Mouse (Mus musculus) macrophage (primary cell): Measurements from ENCODE around the gene Gjd2. TPM values are rescaled to one million over a fixed set of nuclear protein-coding genes. Genes with fewer than 3 reads are reported as not detected.

Source experiments
- H3K27ac ChIP-seq: fragments of 350-480 bp; formaldehyde crosslinking; 2 replicates; pipeline ENCODE4 v1.9.0; 2021
- H3K36me3 ChIP-seq: fragments of 350-480 bp; formaldehyde crosslinking; 2 replicates; pipeline ENCODE4 v1.9.0; 2021; ENCODE audit errors: inconsistent target
- H3K4me3 ChIP-seq: fragments of 350-480 bp; formaldehyde crosslinking; 2 replicates; pipeline ENCODE4 v1.9.0; 2021; ENCODE audit errors: inconsistent target
- H3K79me2 ChIP-seq: fragments of 350-480 bp; formaldehyde crosslinking; 2 replicates; pipeline ENCODE4 v1.9.0; 2021; ENCODE audit errors: inconsistent target
- WGBS: methylation state at CpG from one replicate; pipeline ENCODE4 v1.1.7; 2026; ENCODE audit warnings: inconsistent platforms; ENCODE audit not compliant: missing documents; 5-methylcytosine and 5-hydroxymethylcytosine counted together
- polyA plus RNA-seq: library from polyadenylated mRNA; stranded (reverse); fragments of 250-400 nt; gene quantifications from 3 replicates; pipeline ENCODE4 v1.2.4, GENCODE M21; 2018; ENCODE audit warnings: inconsistent platforms
- total RNA-seq, 78 experiments: library from RNA; depleted of rRNA; stranded (reverse); fragments of 250-400 nt; gene quantifications; 1 replicate in 9 of 78; 2 replicates in 24 of 78; 3 replicates in 43 of 78; 4 replicates in 2 of 78; pipeline ENCODE4 v1.2.4; 2018; ENCODE audit warnings: inconsistent platforms in 56 of 78

Gjd2 gene
- total RNA-seq (2018; cell fraction: chromatin; rRNA removed) = not detected
- total RNA-seq (2018; cell fraction: cytosol; rRNA removed) = not detected
- total RNA-seq (2018; cell fraction: nucleus; rRNA removed) = not detected
- polyA plus RNA-seq = not detected in 3 replicates

- H3K36me3 ChIP-seq = no peaks in the 10 kb centered on the region
- no peak within 1 kb of the TSS for H3K4me3 ChIP-seq
- WGBS = 3% methylated on average over 57 of the region's 60 CpGs
- no peaks in the 10 kb centered on the region for H3K79me2 ChIP-seq
- no peak within 1 kb of the TSS for H3K27ac ChIP-seq
Observed at GRCm38 (mm10) chr2:114013295-114013771, at the start of gene Gjd2. Gene Gjd2, minus strand, starts transcription at chr2:114013619.

GRCm38 (mm10) chr2:114060071-114060591, 46.7 kb upstream of the Gjd2 start:
- H3K79me2 ChIP-seq = no peaks in the 10 kb centered on the region
- no peaks in the 10 kb centered on the region for H3K36me3 ChIP-seq
- WGBS = 81% methylated on average over 6 of the region's 6 CpGs
- H3K4me3 ChIP-seq = no peak overlapping the region
- H3K27ac ChIP-seq = no peak overlapping the region

- Histone ChIP-seq H3K27ac (no peak overlapping the region), H3K79me2 (no peaks in the 10 kb centered on the region), H3K4me3 (no peak overlapping the region), H3K36me3 (no peaks in the 10 kb centered on the region)
- WGBS = 78% methylated on average over 1 of the region's 1 CpGs
Observed at GRCm38 (mm10) chr2:114059608-114060007, 46.2 kb upstream of the Gjd2 start.

GRCm38 (mm10) chr2:114058226-114058796, 44.9 kb upstream of the Gjd2 start:
- Histone ChIP-seq H3K27ac (no peak overlapping the region), H3K36me3 (no peaks in the 10 kb centered on the region), H3K4me3 (no peak overlapping the region), H3K79me2 (no peaks in the 10 kb centered on the region)
- WGBS = 95% methylated on average over 10 of the region's 10 CpGs

- H3K27ac ChIP-seq = no peak overlapping the region
- H3K4me3 ChIP-seq = no peak overlapping the region
- 46% methylated on average over 9 of the region's 10 CpGs for WGBS
- H3K36me3 ChIP-seq = no peaks in the 10 kb centered on the region
- no peaks in the 10 kb centered on the region for H3K79me2 ChIP-seq
Observed at GRCm38 (mm10) chr2:114057303-114057853, 44.0 kb upstream of the Gjd2 start.

GRCm38 (mm10) chr2:114054129-114054528, 40.7 kb upstream of the Gjd2 start:
- Histone ChIP-seq H3K4me3 (no peak overlapping the region), H3K36me3 (no peaks in the 10 kb centered on the region), H3K27ac (no peak overlapping the region), H3K79me2 (no peaks in the 10 kb centered on the region)
- 86% methylated on average over 4 of the region's 4 CpGs for WGBS

- WGBS = 32% methylated on average over 14 of the region's 14 CpGs
- Histone ChIP-seq H3K79me2 (no peaks in the 10 kb centered on the region), H3K27ac (no peak within 1 kb of the TSS), H3K4me3 (no peak within 1 kb of the TSS), H3K36me3 (no peaks in the 10 kb centered on the region)
Observed at GRCm38 (mm10) chr2:114052696-114053598, 39.5 kb upstream of the Gjd2 start, which contains the start of gene Actc1. Gene Actc1, minus strand, starts transcription at chr2:114053548.

GRCm38 (mm10) chr2:114051871-114052241, 38.4 kb upstream of the Gjd2 start:
- Histone ChIP-seq H3K4me3 (no peak overlapping the region), H3K79me2 (no peaks in the 10 kb centered on the region), H3K27ac (no peak overlapping the region), H3K36me3 (no peaks in the 10 kb centered on the region)
- WGBS = 93% methylated on average over 14 of the region's 14 CpGs

- Histone ChIP-seq H3K27ac (no peak overlapping the region), H3K36me3 (no peaks in the 10 kb centered on the region), H3K4me3 (no peak overlapping the region), H3K79me2 (no peaks in the 10 kb centered on the region)
- WGBS = 90% methylated on average over 7 of the region's 7 CpGs
Observed at GRCm38 (mm10) chr2:114051111-114051870, 37.9 kb upstream of the Gjd2 start.

- Histone ChIP-seq H3K4me3 (no peak overlapping the region), H3K36me3 (no peaks in the 10 kb centered on the region), H3K27ac (no peak overlapping the region), H3K79me2 (no peaks in the 10 kb centered on the region)
- WGBS = 96% methylated on average over 7 of the region's 7 CpGs
Observed at GRCm38 (mm10) chr2:114050150-114050549, 36.7 kb upstream of the Gjd2 start.

- Histone ChIP-seq H3K36me3 (no peaks in the 10 kb centered on the region), H3K27ac (no peak overlapping the region), H3K4me3 (no peak overlapping the region), H3K79me2 (no peaks in the 10 kb centered on the region)
- WGBS = 95% methylated on average over 7 of the region's 7 CpGs
Observed at GRCm38 (mm10) chr2:114049372-114049771, 36.0 kb upstream of the Gjd2 start.

GRCm38 (mm10) chr2:114047960-114048611, 34.7 kb upstream of the Gjd2 start:
- Histone ChIP-seq H3K79me2 (no peaks in the 10 kb centered on the region), H3K27ac (no peak overlapping the region), H3K4me3 (no peak overlapping the region), H3K36me3 (no peaks in the 10 kb centered on the region)
- WGBS = 95% methylated on average over 5 of the region's 5 CpGs

- 89% methylated on average over 5 of the region's 5 CpGs for WGBS
- Histone ChIP-seq H3K36me3 (no peaks in the 10 kb centered on the region), H3K4me3 (no peak overlapping the region), H3K79me2 (no peaks in the 10 kb centered on the region), H3K27ac (no peak overlapping the region)
Observed at GRCm38 (mm10) chr2:114046151-114046664, 32.8 kb upstream of the Gjd2 start.
